Mouse (Mus musculus) CD4-positive, CD25-positive, alpha-beta regulatory T cell, adult 4 months (primary cell): ENCODE results near the gene Sema3f. TPM values are rescaled to one million over a fixed set of nuclear protein-coding genes. Genes with fewer than 3 reads are reported as not detected.
A peak's percentile ranks its signal among the peaks of the same experiment; 100 is the strongest.

Experiments used
- ATAC-seq: one replicate; pipeline ENCODE4 v1.8.0; 2017
- polyA plus RNA-seq, 2 experiments: library from polyadenylated mRNA; unstranded; fragments of 100-300 nt; shearing (Covaris generic); gene quantifications; one replicate each; pipeline ENCODE4 v1.2.1; 2017

Sema3f gene
- polyA plus RNA-seq, 2 experiments from 2014 or later: not detected

- no peak for ATAC-seq
These were observed 50.7 kb downstream of the Sema3f start for GRCm38 (mm10) chr9:107659551-107659950.

DNA sequence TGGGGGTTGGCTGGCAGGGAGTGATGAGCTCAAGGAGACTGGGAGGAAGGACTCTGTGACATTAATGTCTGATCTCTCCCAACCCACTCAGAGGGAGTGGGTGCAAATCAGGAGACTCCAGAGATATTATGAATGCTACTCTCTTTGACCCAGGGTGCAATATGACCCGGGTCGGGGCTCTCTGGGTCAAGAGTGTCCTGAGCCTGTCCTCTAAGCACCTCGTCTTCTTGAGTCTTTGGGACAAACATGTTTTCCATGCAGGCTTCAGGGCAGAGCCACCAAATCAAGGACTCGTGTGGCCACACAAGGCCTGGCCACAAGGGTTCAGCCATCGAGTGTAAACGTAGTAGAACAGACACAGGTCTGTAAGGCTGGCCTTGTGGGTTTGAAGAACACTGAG is 52.2 kb downstream of the Sema3f start:
- ATAC-seq: no peak

DNA sequence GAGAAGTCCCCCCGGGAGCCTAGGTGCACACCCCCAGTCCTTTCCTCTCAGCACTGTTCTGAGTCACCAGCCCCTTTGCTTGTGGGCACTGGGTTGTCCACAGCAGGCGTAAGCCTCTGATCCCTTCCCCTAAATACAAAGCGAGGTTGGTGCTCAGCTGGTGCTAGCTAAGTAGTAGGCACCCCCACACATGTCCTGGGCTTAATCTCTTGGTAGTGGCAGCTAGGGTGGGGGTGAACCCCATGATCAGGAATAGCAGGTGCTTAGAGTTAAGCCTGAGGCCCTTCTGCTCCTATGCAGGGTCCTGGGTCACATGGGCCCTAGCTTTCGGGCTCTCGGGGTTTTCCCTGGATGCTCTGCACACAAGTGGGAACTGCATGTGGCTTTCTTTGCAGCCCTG is 53.1 kb downstream of the Sema3f start:
- no peak for ATAC-seq

DNA sequence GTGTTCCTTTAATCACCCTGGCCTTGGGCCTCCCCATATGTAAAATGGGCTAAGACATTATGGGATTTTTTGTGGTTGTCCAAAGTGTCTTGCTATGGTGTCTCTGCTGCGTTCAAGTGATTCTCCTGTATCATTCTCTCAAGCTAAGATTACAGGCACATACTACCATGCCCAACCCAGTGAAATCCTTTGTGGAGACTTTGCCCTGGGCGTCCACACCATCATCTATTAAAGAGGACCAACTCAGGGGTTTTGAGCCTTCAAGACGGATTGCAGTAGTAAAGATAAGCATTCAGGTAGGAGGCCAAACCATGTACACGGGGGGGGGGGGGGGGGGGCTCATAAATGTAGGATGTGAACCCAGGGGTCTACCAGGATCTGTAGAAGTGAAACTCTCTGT is 55.7 kb downstream of the Sema3f start:
- no peak for ATAC-seq

GRCm38 (mm10) chr9:107653474-107653873 is 56.8 kb downstream of the Sema3f start:
- ATAC-seq: no peak

DNA sequence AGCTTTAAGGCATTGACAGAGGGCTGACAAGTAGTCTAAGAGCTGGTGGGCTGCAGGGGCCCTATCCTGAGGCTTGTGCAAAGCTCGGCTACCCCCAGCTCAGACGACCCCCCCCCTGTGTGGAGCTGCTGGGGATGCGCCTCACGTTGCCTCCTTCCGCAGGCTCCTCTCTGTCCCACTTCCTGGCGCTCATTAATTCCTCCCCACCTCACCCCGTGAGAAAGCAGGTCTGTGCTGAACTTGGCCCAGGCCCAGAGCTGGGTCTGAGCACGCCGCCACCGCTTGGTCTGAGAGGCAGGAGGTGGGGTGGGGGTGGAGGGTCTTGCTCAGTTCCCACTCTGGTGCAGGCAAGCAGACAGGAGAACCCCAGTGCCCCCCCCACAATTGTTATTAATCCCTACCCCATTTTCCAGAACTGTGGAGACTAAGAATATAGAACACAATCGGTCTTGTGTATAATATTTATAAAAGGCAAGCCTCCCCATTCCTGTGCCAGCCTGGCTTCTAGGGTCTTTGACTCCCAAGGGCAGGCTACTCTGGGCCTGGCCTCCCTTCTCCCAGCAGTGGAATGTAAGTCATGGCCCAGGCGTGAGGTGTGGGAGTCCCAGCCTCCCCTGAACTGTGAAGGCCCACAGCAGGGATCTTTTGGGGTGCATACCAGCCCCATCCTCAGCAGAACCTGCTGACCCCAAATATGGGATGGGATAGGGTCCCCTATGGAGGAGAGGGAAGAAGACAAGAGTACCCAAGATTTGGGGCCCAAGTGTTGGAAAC is 59.4 kb downstream of the Sema3f start:
- no peak for ATAC-seq

DNA sequence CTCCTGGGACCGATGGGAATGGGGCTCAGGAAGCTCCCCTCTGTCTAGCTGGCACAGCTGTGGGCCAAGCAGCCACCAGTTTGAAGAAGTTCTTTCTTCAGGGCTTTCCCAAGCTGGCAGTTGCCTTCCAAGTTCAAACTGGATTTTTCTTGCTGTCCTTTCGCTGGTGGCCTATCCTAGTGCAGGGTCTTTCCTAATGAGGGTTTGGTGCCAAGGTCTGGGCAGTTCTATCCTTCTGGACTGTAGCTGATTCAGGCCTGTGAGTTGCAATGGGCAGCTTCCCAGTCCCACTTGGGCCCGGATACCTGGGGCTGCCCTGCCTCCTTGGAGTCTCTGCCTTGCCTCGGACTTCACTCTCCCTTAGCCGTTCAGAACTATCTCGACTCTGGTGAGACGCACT is 60.0 kb downstream of the Sema3f start:
- no peak for ATAC-seq

- no peak for ATAC-seq
These were observed 61.5 kb downstream of the Sema3f start for GRCm38 (mm10) chr9:107648767-107649166.

DNA sequence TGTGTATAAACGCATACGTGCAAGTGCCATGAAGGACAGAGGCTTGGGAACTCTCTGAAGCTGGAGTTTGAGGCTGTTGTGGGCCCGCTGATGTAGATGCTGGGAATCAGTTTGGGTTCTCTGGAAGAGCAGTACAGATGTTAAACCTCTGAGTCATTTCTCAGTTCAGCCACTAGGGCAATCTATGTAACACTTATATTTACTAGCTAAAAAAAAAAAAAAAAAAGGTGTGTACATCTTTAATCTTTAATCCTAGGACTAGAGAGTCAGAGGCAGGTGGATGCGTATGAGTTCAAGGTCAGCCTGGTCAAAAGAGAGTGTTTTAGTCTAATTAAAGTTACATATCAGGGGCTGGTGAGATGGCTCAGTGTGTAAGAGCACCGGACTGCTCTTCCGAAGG is 63.3 kb downstream of the Sema3f start:
- ATAC-seq: no peak

DNA sequence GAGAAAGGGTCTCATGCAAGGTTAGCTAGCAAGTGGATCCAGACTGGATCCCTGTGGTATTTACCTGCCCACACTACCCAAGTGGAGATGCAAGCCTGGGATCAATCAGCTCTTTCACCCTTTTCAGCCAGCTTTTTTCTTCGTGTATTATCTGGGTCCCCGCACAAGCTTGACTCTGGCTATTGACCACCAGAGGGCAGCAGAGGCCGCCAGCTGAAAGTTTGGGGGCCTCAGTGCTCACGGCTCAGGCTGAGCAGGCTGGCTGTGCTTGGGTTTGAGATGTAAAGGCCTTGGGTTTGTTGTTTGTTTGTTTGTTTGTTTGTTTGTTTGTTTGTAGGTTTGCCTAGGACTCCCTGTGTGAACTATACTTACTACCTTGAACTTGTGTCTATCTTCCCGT is 64.7 kb downstream of the Sema3f start:
- peak; percentile 66 for ATAC-seq

- no peak for ATAC-seq
These were observed 65.1 kb downstream of the Sema3f start for GRCm38 (mm10) chr9:107645153-107645510.

GRCm38 (mm10) chr9:107644495-107645152 is 65.7 kb downstream of the Sema3f start:
- peak; percentile 92 for ATAC-seq

DNA sequence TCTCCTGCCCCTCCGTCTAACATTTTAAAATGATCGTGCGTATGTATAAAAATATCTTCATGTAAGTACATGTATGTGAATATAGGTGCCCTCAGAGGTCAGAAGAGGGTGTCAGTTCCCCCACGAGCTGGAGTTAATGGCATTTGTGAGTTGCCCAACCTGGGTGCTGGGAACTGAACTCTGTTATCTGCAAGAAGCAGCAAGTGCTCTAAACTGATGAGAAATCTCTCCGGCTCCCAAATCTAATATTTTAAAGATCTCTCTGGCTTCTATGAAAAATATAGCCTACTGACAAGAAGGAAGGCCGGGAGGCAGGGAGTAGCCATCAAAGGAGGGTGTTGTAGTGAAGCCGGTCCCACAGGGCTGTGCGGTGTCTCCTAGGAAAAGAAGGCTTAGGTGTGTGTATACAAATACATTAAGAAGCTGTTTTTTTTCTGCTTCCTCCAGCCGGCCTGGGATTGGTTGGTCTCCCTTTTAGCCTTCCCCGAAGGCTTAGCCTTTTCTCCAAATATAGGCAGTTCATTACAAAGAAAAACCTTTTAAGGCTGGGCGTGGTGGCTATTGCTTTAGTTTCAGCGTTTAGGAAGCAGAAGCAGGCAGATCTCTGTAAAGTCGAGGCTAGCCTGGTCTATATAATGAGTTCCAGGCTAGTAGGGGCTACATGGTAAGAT is 66.6 kb downstream of the Sema3f start:
- ATAC-seq: no peak

DNA sequence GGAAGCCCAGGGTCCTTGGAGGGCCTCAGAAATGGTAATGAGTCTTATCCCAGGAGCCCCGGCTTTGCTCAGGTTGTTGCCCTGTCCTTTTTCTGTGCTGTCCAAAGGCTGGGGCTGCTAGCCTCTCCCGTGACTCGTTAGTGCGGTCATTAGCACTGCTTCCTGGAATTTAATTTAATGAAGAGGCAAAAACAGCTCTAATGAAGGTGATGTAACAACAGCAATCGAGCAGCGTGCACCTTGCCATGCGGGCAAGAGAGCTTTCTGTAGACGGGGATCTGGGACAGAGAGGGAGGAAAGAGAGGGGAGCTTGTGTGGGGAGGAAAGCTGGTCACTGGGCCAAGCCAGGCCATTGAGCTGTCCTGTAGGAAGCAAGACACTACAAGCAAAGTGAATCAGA is 68.6 kb downstream of the Sema3f start:
- ATAC-seq: no peak

DNA sequence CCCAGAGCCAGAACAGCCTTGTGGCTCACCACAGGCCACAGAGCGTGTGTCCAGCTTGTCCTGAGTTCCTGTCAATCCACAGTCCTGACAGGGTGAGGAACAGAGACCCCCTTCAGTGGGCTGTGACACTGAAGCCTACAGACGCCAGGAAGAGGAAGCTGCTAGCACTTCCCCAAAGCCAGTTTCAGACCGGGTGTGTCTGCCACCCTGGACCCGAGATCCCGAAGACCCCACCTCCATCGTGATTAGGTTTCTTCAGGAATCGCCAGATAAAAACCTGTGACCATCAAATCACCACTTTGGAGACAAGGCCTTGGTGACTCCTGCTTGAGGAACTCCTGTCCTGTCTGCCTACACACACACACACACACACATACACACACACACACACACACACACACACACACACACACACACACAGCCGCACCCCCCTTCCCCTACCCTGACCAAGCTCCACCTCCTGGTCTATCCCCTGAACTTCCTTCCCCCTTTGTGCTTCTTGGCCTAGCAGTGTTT is 70.0 kb downstream of the Sema3f start:
- no peak for ATAC-seq

DNA sequence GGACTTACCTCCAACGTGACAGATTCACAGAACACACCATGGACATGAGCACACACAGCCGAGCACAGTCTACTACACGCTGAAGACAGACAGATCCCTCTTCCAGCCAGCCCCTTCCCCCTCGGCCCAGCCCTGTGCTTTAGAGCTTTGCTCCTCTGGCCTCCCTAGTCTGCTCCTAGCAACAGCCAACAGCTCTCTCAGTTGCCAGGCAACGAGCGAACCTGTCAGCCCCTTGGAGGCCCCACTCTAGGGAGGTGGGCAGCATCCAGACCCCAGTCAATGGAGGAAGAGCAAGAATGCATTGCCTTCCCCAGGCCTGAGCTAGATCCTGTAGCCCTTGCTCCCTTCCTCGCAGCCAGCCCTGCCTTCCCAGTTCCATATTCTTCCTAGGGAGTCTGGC is 73.2 kb downstream of the Sema3f start:
- ATAC-seq: no peak

DNA sequence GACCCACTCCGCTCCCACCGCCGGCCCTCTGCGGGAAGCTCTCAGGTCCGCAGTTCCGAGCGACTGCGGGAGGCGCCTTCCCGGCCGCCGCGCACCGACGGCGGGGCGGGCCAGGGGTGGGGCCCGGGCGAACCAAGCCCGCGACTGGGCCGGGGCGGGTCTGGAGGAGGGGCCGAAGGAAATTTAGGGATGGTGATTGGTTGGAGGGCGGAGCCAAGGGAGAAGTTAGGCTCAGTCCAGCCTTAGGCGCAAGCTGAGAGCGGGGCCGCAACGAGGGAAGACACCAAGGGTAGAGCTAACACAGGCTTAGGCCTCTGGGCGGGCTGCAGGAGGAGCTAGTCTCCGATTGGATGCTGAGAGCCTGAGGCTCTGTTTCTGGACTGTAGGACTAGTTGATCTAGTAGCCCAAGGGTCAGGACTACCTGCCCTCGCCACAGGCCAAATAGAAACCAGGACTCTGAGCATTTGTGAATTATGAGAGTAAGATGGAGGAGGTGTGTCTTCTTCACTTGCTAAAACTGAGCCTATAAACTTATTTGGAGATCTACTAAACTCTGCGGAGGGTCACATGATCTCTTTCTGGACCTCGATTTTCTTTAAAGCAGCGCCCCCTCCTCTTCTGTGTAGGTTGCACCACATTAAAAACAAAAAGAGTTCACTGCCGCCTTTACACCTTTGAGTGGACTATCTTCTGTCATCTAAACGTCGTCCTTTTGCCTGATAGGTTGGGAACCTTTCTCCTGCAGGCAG is 74.8 kb downstream of the Sema3f start, which contains the start of gene Gnai2:
TSS of gene Gnai2 (minus strand) at position 89 of the 750 bp plus-strand sequence.
- ATAC-seq: peak; percentile 85

DNA sequence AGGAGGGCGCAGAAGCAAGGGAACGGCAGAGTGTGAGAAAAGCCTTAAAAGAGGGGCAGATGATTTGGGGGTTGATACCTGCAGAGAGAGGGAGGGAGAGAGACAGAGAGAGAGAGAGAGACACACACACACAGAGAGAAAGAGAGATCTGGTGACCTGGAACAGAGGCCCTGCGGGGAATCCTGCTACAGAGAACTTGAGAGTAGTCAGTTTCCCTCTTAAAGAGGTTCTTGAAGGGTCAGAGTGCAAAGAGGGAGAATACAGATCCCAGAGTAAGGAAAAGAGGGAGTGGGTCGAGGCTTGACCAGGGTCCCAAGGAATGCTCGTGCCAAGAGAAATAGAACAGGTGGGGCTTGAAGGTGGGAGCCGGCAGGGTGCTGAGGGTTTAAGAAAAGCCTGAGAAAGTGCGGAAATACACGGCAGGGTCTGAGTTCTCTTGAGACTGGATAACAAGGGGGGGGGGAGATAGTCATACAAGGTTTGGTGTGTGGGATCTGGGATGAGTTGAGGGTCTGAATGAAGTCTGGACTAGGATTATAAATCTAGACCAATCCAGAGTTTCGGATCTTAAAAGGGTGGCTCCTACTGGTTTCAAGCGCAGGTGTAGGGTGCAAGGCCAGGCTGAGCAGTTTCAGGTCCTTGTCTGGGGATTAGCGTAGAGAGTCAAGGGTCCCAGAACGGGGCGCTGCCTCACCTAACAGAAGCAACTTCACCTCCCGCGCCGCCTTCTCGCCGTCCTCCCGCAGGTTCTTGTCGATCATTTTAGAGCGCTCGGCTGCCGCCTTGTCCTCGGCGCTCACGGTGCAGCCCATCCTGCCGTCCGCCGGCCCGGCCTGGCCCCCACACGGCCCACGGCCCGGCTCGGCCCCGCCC is 75.6 kb downstream of the Sema3f start:
- no peak for ATAC-seq

- ATAC-seq: peak; percentile 15
These were observed 76.4 kb downstream of the Sema3f start for GRCm38 (mm10) chr9:107633661-107634405.

DNA sequence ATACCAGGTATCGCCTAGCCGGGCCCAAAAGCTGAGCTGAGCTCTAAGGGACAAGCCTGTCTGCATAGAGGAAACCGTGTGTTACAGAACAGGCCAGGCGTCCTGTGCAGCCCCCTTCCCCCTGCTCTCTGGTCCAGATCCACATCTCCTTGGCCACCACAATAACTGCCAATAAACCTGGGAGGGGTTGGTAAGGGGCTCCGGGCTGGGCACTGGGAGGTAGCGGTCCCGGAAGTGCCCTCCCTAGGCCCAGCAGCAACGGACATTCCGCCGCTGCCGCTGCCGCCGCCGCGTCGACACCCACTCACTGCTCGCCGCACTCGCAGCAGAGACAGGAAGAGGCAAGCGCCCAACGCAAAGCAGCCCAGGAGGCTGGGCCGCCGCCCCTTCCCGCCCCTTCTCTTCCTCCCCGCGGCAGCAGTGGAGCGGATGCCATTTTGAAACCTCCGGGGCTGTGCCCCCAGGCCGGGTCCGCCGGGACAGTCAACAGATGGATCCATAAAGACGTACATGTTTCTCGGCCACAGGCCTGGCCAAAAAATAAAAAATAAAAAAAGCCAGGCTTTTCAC is 77.1 kb downstream of the Sema3f start:
- ATAC-seq: peak; percentile 73

- no peak for ATAC-seq
These were observed 77.8 kb downstream of the Sema3f start for GRCm38 (mm10) chr9:107632478-107632877.
